Mouse (Mus musculus) brain, embryonic 14.5 days (tissue): ENCODE measurements around the gene Aebp2.

Experiments used
- CTCF ChIP-seq: fragments of 200-500 bp; IDR thresholded peaks from 2 replicates; pipeline ENCODE4 v1.5.1; 2012; ENCODE audit warnings: inconsistent platforms, mild to moderate bottlenecking, moderate library complexity, borderline replicate concordance; ENCODE audit not compliant: insufficient read depth, insufficient read length; ENCODE audit errors: extremely low read depth
- POLR2A ChIP-seq: fragments of 200-500 bp; IDR thresholded peaks from 2 replicates; pipeline ENCODE4 v1.6.1; 2012; ENCODE audit warnings: mild to moderate bottlenecking, inconsistent platforms, borderline replicate concordance; ENCODE audit not compliant: poor library complexity, insufficient read depth, insufficient read length, severe bottlenecking; ENCODE audit errors: extremely low read depth

DNA sequence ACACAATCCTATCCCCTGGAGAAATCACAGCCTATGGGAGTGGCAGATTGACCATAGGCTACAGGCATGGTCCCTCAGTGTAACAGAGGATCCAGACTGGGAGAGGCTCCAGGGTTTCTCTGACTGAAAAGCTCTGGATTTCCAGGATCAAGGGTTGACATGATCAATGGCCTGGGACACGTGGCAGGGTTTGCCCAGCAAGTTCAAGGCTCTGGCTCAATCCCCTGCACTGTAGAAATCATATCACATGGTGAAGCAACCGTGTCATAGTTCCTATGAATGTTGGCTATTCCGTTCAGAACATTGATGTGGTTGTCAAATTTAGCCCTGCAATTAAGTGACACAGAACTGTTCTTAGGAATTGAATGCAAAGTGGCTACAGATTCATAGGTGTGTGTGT lies 52.0 kb downstream of the Aebp2 start:
- TF ChIP-seq CTCF (no peak), POLR2A (no peak)
